Mouse (Mus musculus) olfactory bulb, adult 2 months (tissue): Measurements from ENCODE around the gene Pcdh15. TPM values are rescaled to one million over a fixed set of nuclear protein-coding genes. Genes with fewer than 3 reads are reported as not detected.

Experiments
- H3K27ac ChIP-seq: fragments of 200-500 bp; 2 replicates; pipeline ENCODE4 v1.5.1; 2012; ENCODE audit warnings: low read depth, low read length; ENCODE audit not compliant: insufficient read depth
- H3K4me1 ChIP-seq: fragments of 200-500 bp; 2 replicates; pipeline ENCODE4 v1.6.1; 2012; ENCODE audit warnings: low read length; ENCODE audit not compliant: control insufficient read depth, insufficient read depth
- H3K4me3 ChIP-seq: fragments of 200-500 bp; 2 replicates; pipeline ENCODE4 v1.5.1; 2012; ENCODE audit warnings: mild to moderate bottlenecking, low read depth, low read length, moderate library complexity; ENCODE audit not compliant: insufficient read depth
- CTCF ChIP-seq: fragments of 200-500 bp; IDR thresholded peaks from 2 replicates; pipeline ENCODE4 v1.5.1; 2012; ENCODE audit warnings: low read depth, mild to moderate bottlenecking, low read length, moderate library complexity; ENCODE audit not compliant: insufficient read depth
- POLR2A ChIP-seq: fragments of 200-500 bp; IDR thresholded peaks from 2 replicates; pipeline ENCODE4 v1.6.1; 2012; ENCODE audit warnings: mild to moderate bottlenecking, low read depth, low read length, moderate library complexity; ENCODE audit not compliant: insufficient read depth
- WGBS: fragments of 180-500 bp; shearing (Covaris S2); methylation state at CpG from one replicate; pipeline ENCODE4 v1.1.7; 2018; 5-methylcytosine and 5-hydroxymethylcytosine counted together
- polyA plus RNA-seq: library from polyadenylated mRNA; stranded (reverse); fragments of >200 nt; gene quantifications from 2 replicates; pipeline ENCODE4 v1.2.4, GENCODE M21; 2012; ENCODE audit warnings: low replicate concordance; ENCODE audit not compliant: missing spikeins, insufficient read depth, insufficient read length

Pcdh15 gene
- polyA plus RNA-seq, 1 experiment = not detected

- TF ChIP-seq CTCF (no peak), POLR2A (no peak)
- no peaks in the 10 kb centered on the region for H3K4me1 ChIP-seq
- H3K27ac ChIP-seq = no peak overlapping the region
- no peak overlapping the region for H3K4me3 ChIP-seq
- WGBS = 71% methylated on average over 5 of the region's 5 CpGs
Observed at GRCm38 (mm10) chr10:73700519-73701286, 601.6 kb downstream of the Pcdh15 start.

- 85% methylated on average over 7 of the region's 7 CpGs for WGBS
- no peak for TF ChIP-seq CTCF
- no peak for TF ChIP-seq POLR2A
- Histone ChIP-seq H3K4me1 (no peaks in the 10 kb centered on the region), H3K27ac (no peak overlapping the region), H3K4me3 (no peak overlapping the region)
Observed at GRCm38 (mm10) chr10:73725566-73726240, 626.6 kb downstream of the Pcdh15 start.

GRCm38 (mm10) chr10:73733246-73733645, 634.1 kb downstream of the Pcdh15 start:
- TF ChIP-seq POLR2A (no peak), CTCF (no peak)
- WGBS = 87% methylated on average over 7 of the region's 7 CpGs

GRCm38 (mm10) chr10:73749021-73749420, 649.9 kb downstream of the Pcdh15 start:
- no peak overlapping the region for H3K27ac ChIP-seq
- H3K4me1 ChIP-seq = no peaks in the 10 kb centered on the region
- H3K4me3 ChIP-seq = no peak overlapping the region
- 46% methylated on average over 2 of the region's 2 CpGs for WGBS
- TF ChIP-seq POLR2A (no peak), CTCF (no peak)

More at GRCm38 (mm10) chr10:73733246-73733645, 634.1 kb downstream of the Pcdh15 start:
- Histone ChIP-seq H3K27ac (no peak overlapping the region), H3K4me3 (no peak overlapping the region), H3K4me1 (no peaks in the 10 kb centered on the region)

- Histone ChIP-seq H3K4me1 (no peaks in the 10 kb centered on the region), H3K27ac (no peak overlapping the region), H3K4me3 (no peak overlapping the region)
- WGBS = 74% methylated on average over 3 of the region's 3 CpGs
- TF ChIP-seq CTCF = no peak
Observed at GRCm38 (mm10) chr10:73753876-73754275, 654.7 kb downstream of the Pcdh15 start.

- 59% methylated on average over 4 of the region's 4 CpGs for WGBS
- Histone ChIP-seq H3K27ac (no peak overlapping the region), H3K4me3 (no peak overlapping the region), H3K4me1 (no peaks in the 10 kb centered on the region)
- TF ChIP-seq CTCF = no peak
- TF ChIP-seq POLR2A = no peak
Observed at GRCm38 (mm10) chr10:73782945-73783344, 683.8 kb downstream of the Pcdh15 start.

- Histone ChIP-seq H3K4me3 (no peak overlapping the region), H3K27ac (no peak overlapping the region), H3K4me1 (no peaks in the 10 kb centered on the region)
- TF ChIP-seq CTCF = no peak
- TF ChIP-seq POLR2A = no peak
- 85% methylated on average over 3 of the region's 3 CpGs for WGBS
Observed at GRCm38 (mm10) chr10:73788163-73788562, 689.0 kb downstream of the Pcdh15 start.

- TF ChIP-seq CTCF (no peak), POLR2A (no peak)
- no peak overlapping the region for H3K4me3 ChIP-seq
- 90% methylated on average over 4 of the region's 4 CpGs for WGBS
- H3K27ac ChIP-seq = no peak overlapping the region
- H3K4me1 ChIP-seq = no peaks in the 10 kb centered on the region
Observed at GRCm38 (mm10) chr10:73805069-73805468, 705.9 kb downstream of the Pcdh15 start.

- 80% methylated on average over 8 of the region's 8 CpGs for WGBS
- TF ChIP-seq POLR2A (no peak), CTCF (no peak)
- Histone ChIP-seq H3K4me3 (no peak overlapping the region), H3K27ac (no peak overlapping the region), H3K4me1 (no peaks in the 10 kb centered on the region)
Observed at GRCm38 (mm10) chr10:73812311-73812710, 713.2 kb downstream of the Pcdh15 start.
